Mouse (Mus musculus) heart, adult 2 months (tissue): ENCODE measurements around the gene Iqcj. TPM values are rescaled to one million over a fixed set of nuclear protein-coding genes. Genes with fewer than 3 reads are reported as not detected.

Source experiments
- DNase-seq, 2 experiments: peaks; one replicate each; pipeline ENCODE4 v3.0.0; 2021
- H3K27ac ChIP-seq: fragments of 200-600 bp; 2 replicates; pipeline ENCODE4 v1.8.1; 2022
- H3K27me3 ChIP-seq: fragments of 200-500 bp; 2 replicates; pipeline ENCODE4 v1.6.1; 2012; ENCODE audit warnings: mild to moderate bottlenecking, low read length, inconsistent platforms, mixed read lengths; ENCODE audit not compliant: control insufficient read depth, insufficient read depth
- H3K36me3 ChIP-seq: fragments of 200-500 bp; 2 replicates; pipeline ENCODE4 v1.6.1; 2012; ENCODE audit warnings: low read length, inconsistent platforms; ENCODE audit not compliant: control insufficient read depth, insufficient read depth
- H3K4me1 ChIP-seq: fragments of 200-500 bp; 2 replicates; pipeline ENCODE4 v1.6.1; 2011; ENCODE audit warnings: low read length; ENCODE audit not compliant: control insufficient read depth, insufficient read depth
- H3K4me3 ChIP-seq: fragments of 200-600 bp; 2 replicates; pipeline ENCODE4 v1.8.1; 2022
- H3K79me2 ChIP-seq: fragments of 200-500 bp; replicated peaks from 2 replicates; pipeline ENCODE4 v1.6.1; 2012; ENCODE audit warnings: mild to moderate bottlenecking, inconsistent platforms, low read length, moderate library complexity, mixed read lengths; ENCODE audit not compliant: control insufficient read depth, insufficient read depth
- H3K9ac ChIP-seq: fragments of 200-500 bp; 2 replicates; pipeline ENCODE4 v1.6.1; 2012; ENCODE audit warnings: low read depth, mild to moderate bottlenecking, control low read depth, inconsistent platforms, low read length, mixed read lengths
- CTCF ChIP-seq: fragments of 200-600 bp; IDR thresholded peaks from 2 replicates; pipeline ENCODE4 v1.8.1; 2022; ENCODE audit warnings: antibody characterized with exemption, mild to moderate bottlenecking, moderate library complexity
- EP300 ChIP-seq: fragments of 200-500 bp; IDR thresholded peaks from 2 replicates; pipeline ENCODE4 v1.6.1; 2011; ENCODE audit warnings: low read depth, low read length, control low read depth; ENCODE audit not compliant: insufficient read depth
- POLR2A ChIP-seq: fragments of 200-500 bp; IDR thresholded peaks from 2 replicates; pipeline ENCODE4 v1.6.1; 2011; ENCODE audit warnings: mild to moderate bottlenecking, low read depth, low read length, control low read depth; ENCODE audit not compliant: insufficient read depth
- WGBS: fragments of 180-500 bp; shearing (Covaris S2); methylation state at CpG from one replicate; pipeline ENCODE4 v1.1.7; 2018; 5-methylcytosine and 5-hydroxymethylcytosine counted together
- intact Hi-C: fragments of 180-260 bp; cut with DNase I; formaldehyde crosslinking; loops from one replicate; pipeline ENCODE4 v1.15.1; 2025
- long read RNA-seq: library from polyadenylated mRNA; stranded (forward); transcript quantifications from one replicate; pipeline ENCODE4 v2.0.0, GENCODE M21; 2021
- polyA plus RNA-seq: library from polyadenylated mRNA; depleted of rRNA; stranded (reverse); fragments of >200 nt; gene quantifications from 2 replicates; pipeline ENCODE4 v1.2.3, GENCODE M21; 2012; rRNA removed
- total RNA-seq, 2 experiments: library from RNA; stranded (reverse); gene quantifications; 2 replicates each; pipeline ENCODE4 v1.2.3; 2021

Gene Iqcj
- not detected for total RNA-seq
- not detected in 2 replicates for polyA plus RNA-seq
- long read RNA-seq = 0 reads

DNA sequence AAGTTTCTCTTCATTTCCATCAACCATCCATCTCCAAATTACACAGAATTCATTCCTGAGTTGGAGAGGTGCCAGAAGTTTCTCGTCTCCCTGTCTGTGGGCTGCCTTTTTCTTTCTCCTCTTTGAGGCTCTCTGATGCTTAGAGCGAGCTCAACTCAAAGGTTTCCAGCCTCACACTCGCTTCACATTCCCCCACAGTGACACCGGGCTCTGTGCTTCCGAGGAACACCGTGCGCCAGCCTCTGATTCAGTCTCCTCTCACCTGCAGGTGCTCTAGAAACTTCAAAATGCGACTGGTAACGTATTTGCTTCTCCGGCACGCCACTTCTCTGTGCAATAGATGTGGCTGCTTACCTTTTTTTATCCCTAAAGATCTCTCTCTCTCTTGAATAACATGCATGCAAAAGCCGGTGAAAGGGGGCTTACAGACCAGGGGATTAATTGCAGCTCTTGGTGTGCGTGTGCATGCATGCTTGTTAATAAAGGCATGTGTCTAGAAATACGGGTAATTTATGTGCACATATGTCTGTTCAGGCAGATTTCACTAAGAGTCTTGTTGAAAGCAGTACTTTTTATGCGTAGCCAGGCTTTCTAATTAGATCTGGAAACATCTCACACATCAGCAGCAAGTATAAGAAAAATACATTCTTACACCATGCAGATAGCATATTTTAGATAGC, at the start of gene Iqcj, which contains the start of gene Iqschfp:
Gene Iqcj (plus strand): TSS at position 195 of the 680 bp plus-strand sequence.
Gene Iqschfp (plus strand): TSS at position 207 of the 680 bp plus-strand sequence.
- WGBS = 67% methylated on average over 15 of the region's 15 CpGs
- no peaks in the 10 kb centered on the region for H3K36me3 ChIP-seq
- intact Hi-C loops = no loop called here
- no peaks in the 10 kb centered on the region for H3K4me1 ChIP-seq
- no peak for DNase-seq
- no peaks in the 10 kb centered on the region for H3K27me3 ChIP-seq
- H3K79me2 ChIP-seq = no peaks in the 10 kb centered on the region
- no peak within 1 kb of the TSS for H3K27ac ChIP-seq
- H3K9ac ChIP-seq = no peak within 1 kb of the TSS
- TF ChIP-seq CTCF = no peak
- TF ChIP-seq POLR2A = no peak
- no peak for TF ChIP-seq EP300
- H3K4me3 ChIP-seq = no peak within 1 kb of the TSS

DNA sequence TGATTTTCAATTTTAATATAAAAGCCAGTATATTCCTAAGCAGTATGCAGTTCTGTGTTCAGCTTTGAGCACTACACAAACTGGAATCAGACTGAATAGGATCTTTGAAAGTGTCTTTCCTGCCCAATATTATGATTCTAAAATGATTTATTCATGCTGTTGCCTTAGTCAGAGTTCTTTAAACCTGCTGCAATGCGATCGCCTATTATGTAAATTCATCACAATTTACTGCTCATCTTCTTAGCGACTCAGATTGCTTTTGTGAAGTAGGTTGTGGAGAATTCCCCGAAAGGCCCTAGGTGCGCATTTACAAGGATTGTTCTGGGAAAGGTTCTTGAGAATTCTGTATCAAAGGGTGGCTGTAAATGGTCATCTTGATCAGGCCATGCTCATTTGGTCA, 39.6 kb upstream of the Iqcj start:
- Histone ChIP-seq H3K4me1 (no peaks in the 10 kb centered on the region), H3K79me2 (no peaks in the 10 kb centered on the region), H3K27ac (no peak overlapping the region), H3K9ac (no peak overlapping the region), H3K36me3 (no peaks in the 10 kb centered on the region), H3K27me3 (no peaks in the 10 kb centered on the region), H3K4me3 (no peak overlapping the region)
- TF ChIP-seq POLR2A (no peak), CTCF (no peak), EP300 (no peak)
- DNase-seq = no peak
- 84% methylated on average over 5 of the region's 5 CpGs for WGBS
- intact Hi-C loops = no loop called here

DNA sequence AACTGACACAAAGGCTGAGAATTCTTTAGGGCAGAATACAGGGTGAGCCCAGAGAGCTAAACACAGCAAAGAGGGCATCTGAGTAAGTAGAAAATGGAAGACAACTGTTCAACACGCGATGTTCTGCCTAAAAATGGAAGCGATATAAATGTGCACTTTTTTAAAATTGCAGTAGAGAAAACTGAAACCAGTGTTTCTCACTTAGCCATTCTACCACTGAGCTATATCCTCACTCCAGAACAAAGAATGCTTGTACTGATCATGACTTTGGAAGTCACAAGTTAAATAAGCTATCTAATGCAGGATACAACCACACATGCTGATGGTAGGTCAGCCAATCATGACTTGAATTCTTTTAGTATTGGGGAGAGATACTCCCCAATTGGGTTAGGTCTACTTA, 30.5 kb upstream of the Iqcj start:
- intact Hi-C loops = no loop called here
- H3K9ac ChIP-seq = no peak overlapping the region
- H3K27ac ChIP-seq = no peak overlapping the region
- no peak for DNase-seq
- WGBS = 84% methylated on average over 3 of the region's 3 CpGs
- no peaks in the 10 kb centered on the region for H3K36me3 ChIP-seq
- H3K4me3 ChIP-seq = no peak overlapping the region
- H3K27me3 ChIP-seq = no peaks in the 10 kb centered on the region
- TF ChIP-seq CTCF = no peak
- no peak for TF ChIP-seq EP300
- no peak for TF ChIP-seq POLR2A
- H3K79me2 ChIP-seq = no peaks in the 10 kb centered on the region
- H3K4me1 ChIP-seq = no peaks in the 10 kb centered on the region

DNA sequence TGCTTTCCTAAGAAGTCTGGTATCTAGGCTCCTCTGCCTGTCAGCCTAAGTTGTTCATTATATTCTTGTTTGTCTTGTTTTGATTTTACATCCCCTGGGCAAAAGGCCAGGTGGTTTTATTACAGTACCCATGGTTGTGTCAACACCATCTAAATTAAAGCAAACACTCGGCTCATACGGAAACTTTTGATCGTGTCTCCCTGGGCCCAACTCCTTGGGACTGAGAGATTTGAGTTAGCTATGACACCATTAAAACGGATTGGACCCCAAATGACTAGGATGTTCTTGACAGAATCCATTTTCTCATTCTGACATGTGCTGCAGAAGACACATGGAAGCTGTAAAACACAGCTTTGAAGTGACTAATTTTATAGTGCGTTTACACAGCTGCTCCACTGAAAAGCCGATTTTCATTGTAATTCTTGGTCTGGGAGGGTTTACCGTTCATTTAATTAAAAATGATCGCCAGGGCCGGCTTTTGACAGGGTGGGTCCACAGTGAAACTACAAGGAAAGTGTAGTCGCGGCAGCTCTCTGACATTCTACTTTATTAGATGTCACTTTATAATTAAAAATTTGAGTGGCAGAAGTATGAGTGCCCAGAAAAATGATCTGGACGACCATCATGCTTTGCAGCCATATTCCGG, 24.5 kb upstream of the Iqcj start:
- H3K79me2 ChIP-seq = no peaks in the 10 kb centered on the region
- no peak overlapping the region for H3K27ac ChIP-seq
- H3K27me3 ChIP-seq = no peaks in the 10 kb centered on the region
- intact Hi-C loops = no loop called here
- TF ChIP-seq POLR2A (no peak), CTCF (no peak), EP300 (no peak)
- no peaks in the 10 kb centered on the region for H3K4me1 ChIP-seq
- no peak for DNase-seq
- 76% methylated on average over 13 of the region's 13 CpGs for WGBS
- no peaks in the 10 kb centered on the region for H3K36me3 ChIP-seq
- no peak overlapping the region for H3K9ac ChIP-seq
- no peak overlapping the region for H3K4me3 ChIP-seq

DNA sequence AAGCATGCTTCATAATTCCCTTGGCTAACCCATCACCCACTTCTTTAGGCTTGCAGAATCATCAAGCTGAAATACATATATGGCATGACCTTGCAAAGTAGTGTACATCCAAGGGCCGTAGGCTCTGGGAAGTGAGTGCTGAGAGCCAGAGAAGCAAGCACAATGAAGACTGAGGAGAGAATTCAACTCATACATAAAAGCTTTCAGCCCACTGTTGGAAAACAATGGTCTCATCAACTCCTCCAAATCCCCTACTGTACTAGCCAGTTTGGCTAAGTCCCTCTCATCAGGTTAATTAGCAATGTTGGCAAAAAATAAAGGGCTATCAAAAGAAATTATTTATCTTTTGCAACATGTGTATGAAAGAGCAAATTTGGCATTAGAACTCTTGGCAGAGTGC, 22.6 kb upstream of the Iqcj start:
- H3K9ac ChIP-seq = no peak overlapping the region
- DNase-seq = no peak
- H3K27me3 ChIP-seq = no peaks in the 10 kb centered on the region
- H3K27ac ChIP-seq = no peak overlapping the region
- H3K79me2 ChIP-seq = no peaks in the 10 kb centered on the region
- intact Hi-C loops = no loop called here
- no peak overlapping the region for H3K4me3 ChIP-seq
- H3K36me3 ChIP-seq = no peaks in the 10 kb centered on the region
- TF ChIP-seq CTCF (no peak), EP300 (no peak), POLR2A (no peak)
- WGBS = 83% methylated on average over 1 of the region's 1 CpGs
- no peaks in the 10 kb centered on the region for H3K4me1 ChIP-seq

DNA sequence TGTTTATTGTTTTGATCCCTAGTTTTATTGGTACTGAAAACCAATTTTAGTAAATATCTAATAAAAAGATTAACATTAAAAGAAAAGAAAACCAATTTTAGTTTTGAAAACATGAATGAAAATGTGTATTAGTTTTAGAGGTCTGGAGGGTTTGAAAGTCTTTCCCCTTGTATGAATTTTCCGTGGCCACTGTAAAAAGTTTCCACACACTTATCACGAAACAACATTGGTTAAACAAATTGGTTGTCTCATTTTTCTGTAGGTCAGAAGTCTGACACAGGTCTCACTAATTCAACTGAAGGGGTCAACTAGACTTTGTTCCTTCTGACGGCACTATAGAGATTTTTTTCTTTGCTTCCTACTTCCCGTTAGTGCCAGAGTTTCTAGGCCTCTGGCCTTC, 14.8 kb upstream of the Iqcj start:
- Histone ChIP-seq H3K9ac (no peak overlapping the region), H3K79me2 (no peaks in the 10 kb centered on the region), H3K4me1 (no peaks in the 10 kb centered on the region), H3K27me3 (no peaks in the 10 kb centered on the region), H3K4me3 (no peak overlapping the region), H3K36me3 (no peaks in the 10 kb centered on the region), H3K27ac (no peak overlapping the region)
- 43% methylated on average over 4 of the region's 4 CpGs for WGBS
- intact Hi-C loops = no loop called here
- TF ChIP-seq EP300 (no peak), POLR2A (no peak), CTCF (no peak)
- DNase-seq = no peak
